Mouse (Mus musculus): ENCODE results near the gene Olfr893. TPM values are rescaled to one million over a fixed set of nuclear protein-coding genes. Genes with fewer than 3 reads are reported as not detected.
"Not testable (repeated sequence)": the region's sequence is repeated elsewhere in the genome, so short reads cannot be mapped to it uniquely, and the experiment has no call there.

The Olfr893 gene
- total RNA-seq (2012; rRNA removed) = not detected in 2 replicates

DNA sequence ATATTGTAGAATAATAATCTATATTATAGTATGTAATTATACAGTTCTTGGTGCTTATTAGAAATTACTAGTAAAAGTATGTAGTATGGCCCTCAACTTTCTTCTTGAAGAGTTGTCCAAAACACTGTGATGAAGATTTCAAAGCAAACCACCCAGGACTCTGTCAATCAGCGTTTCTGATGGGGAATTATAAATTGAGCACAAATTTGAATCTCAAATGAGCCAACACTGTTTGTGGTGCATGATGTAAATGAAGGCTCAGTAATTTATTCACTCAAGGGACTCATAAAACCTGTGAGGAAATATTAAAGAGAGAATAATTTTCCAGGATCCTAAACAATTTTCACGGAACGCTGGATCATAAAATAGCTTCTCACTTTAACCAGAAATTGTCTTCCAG, at the start of gene Olfr893:
TSS of gene Olfr893 (plus strand) at position 301 of the 400 bp plus-strand sequence.
- no peak for TF ChIP-seq ZNF384 (IDR thresholded peaks at IDR 0.05; ENCODE audit: low read depth, low read length)
- no peak for TF ChIP-seq HCFC1 (IDR thresholded peaks at IDR 0.05; ENCODE audit: borderline replicate concordance, insufficient read depth, low read length)
- no peak for TF ChIP-seq CHD2 (IDR thresholded peaks at IDR 0.05; ENCODE audit: low read depth, low read length)
- TF ChIP-seq MAFK (IDR thresholded peaks at IDR 0.05; ENCODE audit: insufficient read depth, low read depth, low read length) = no peak
- no peak for TF ChIP-seq ZC3H11A (IDR thresholded peaks at IDR 0.05; ENCODE audit: borderline replicate concordance, low read depth, low read length)

DNA sequence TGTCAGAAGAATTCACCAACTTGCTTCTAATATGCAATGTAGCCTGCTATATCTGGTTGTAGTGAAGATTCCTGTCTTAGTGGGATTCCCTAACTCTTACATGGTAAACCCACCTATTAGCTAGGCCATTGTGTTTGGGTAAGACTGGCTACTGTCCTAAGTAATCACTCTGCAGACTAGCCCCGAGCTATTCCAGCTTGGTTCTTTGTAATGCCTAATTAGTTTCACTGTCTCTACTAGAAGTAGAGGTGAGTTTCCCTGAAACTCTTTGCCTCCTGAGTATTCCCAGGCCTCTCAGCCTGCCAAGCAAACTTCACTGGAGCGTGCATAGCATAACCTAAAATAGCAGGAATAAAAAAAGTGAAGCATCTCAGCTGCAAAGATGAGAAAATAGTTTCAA, 39.8 kb upstream of the Olfr893 start:
- in situ Hi-C loops (cut with MboI; ENCODE audit: low sequenced_read_pairs in 2 of 2, unreplicated experiment in 2 of 2); H3K4me1 ChIP-seq (ENCODE audit: control insufficient read depth in 2 of 2, insufficient read depth in 2 of 2, low read length in 2 of 2, poor library complexity in 1 of 2); H3K27ac ChIP-seq (ENCODE audit: insufficient read depth, low read depth, low read length, poor library complexity, severe bottlenecking); H3K9ac ChIP-seq (ENCODE audit: insufficient read depth, low read depth, low read length, poor library complexity, severe bottlenecking); H3K36me3 ChIP-seq (ENCODE audit: control insufficient read depth, insufficient read depth, low read length, poor library complexity, severe bottlenecking); H3K4me3 ChIP-seq (ENCODE audit: insufficient read depth in 1 of 2, low read depth in 1 of 2, low read length in 2 of 2, poor library complexity in 1 of 2, severe bottlenecking in 1 of 2); H3K9me3 ChIP-seq (ENCODE audit: control insufficient read depth, insufficient read depth, low read depth, low read length): not testable (repeated sequence)
- peak; percentile 17 for DNase-seq (ENCODE audit: low read depth, low spot score)

More for the DNA sequence above, at the start of gene Olfr893:
- in situ Hi-C loops (cut with MboI; ENCODE audit: low sequenced_read_pairs in 2 of 2, unreplicated experiment in 2 of 2) = no loop called here
- Histone ChIP-seq H3K9ac (ENCODE audit: insufficient read depth, low read depth, low read length, poor library complexity, severe bottlenecking) (no peak within 1 kb of the TSS), H3K9me3 (ENCODE audit: control insufficient read depth, insufficient read depth, low read depth, low read length) (no peaks in the 10 kb centered on the region), H3K4me1 (ENCODE audit: control insufficient read depth in 2 of 2, insufficient read depth in 2 of 2, low read length in 2 of 2, poor library complexity in 1 of 2) (no peaks in the 10 kb centered on the region), H3K4me3 (ENCODE audit: insufficient read depth in 1 of 2, low read depth in 1 of 2, low read length in 2 of 2, poor library complexity in 1 of 2, severe bottlenecking in 1 of 2) (no peak within 1 kb of the TSS), H3K36me3 (ENCODE audit: control insufficient read depth, insufficient read depth, low read length, poor library complexity, severe bottlenecking) (no peaks in the 10 kb centered on the region), H3K27ac (ENCODE audit: insufficient read depth, low read depth, low read length, poor library complexity, severe bottlenecking) (no peak within 1 kb of the TSS)
- no peak for DNase-seq (ENCODE audit: low read depth, low spot score)

DNA sequence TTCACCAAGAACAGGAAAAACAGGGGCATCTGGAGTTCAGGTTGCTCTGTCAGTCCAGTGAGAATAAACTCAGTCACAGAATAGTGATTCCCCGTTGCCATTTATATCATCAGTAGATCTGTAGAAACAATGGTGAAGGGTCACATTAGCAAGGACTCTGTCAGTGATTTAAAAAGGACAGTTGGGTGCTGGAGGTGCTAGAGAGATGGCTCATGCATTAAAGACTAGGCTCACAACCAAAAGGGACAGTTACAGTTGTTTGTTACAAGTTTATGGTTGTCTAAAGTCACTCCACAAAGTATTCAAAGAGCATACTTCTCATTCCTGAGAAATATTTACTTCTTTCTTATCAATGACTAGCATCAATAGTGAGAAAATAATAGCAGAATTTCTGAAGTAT, 27.4 kb upstream of the Olfr893 start, which contains the start of gene Olfr891:
TSS of gene Olfr891 (minus strand) at position 101 of the 400 bp plus-strand sequence.
- no peaks in the 10 kb centered on the region for H3K36me3 ChIP-seq (ENCODE audit: control insufficient read depth, insufficient read depth, low read length, poor library complexity, severe bottlenecking)
- H3K4me3 ChIP-seq (ENCODE audit: insufficient read depth in 1 of 2, low read depth in 1 of 2, low read length in 2 of 2, poor library complexity in 1 of 2, severe bottlenecking in 1 of 2) = no peak within 1 kb of the TSS
- DNase-seq (ENCODE audit: low read depth, low spot score) = no peak
- no peak within 1 kb of the TSS for H3K9ac ChIP-seq (ENCODE audit: insufficient read depth, low read depth, low read length, poor library complexity, severe bottlenecking)
- H3K4me1 ChIP-seq (ENCODE audit: control insufficient read depth in 2 of 2, insufficient read depth in 2 of 2, low read length in 2 of 2, poor library complexity in 1 of 2) = no peaks in the 10 kb centered on the region
- no peaks in the 10 kb centered on the region for H3K9me3 ChIP-seq (ENCODE audit: control insufficient read depth, insufficient read depth, low read depth, low read length)
- in situ Hi-C loops (cut with MboI; ENCODE audit: low sequenced_read_pairs in 2 of 2, unreplicated experiment in 2 of 2) = no loop called here
- no peak within 1 kb of the TSS for H3K27ac ChIP-seq (ENCODE audit: insufficient read depth, low read depth, low read length, poor library complexity, severe bottlenecking)
- no peak for TF ChIP-seq ZNF384 (IDR thresholded peaks at IDR 0.05; ENCODE audit: low read depth, low read length)
- no peak for TF ChIP-seq ZC3H11A (IDR thresholded peaks at IDR 0.05; ENCODE audit: borderline replicate concordance, low read depth, low read length)
- no peak for TF ChIP-seq CHD2 (IDR thresholded peaks at IDR 0.05; ENCODE audit: low read depth, low read length)
- no peak for TF ChIP-seq HCFC1 (IDR thresholded peaks at IDR 0.05; ENCODE audit: borderline replicate concordance, insufficient read depth, low read length)

DNA sequence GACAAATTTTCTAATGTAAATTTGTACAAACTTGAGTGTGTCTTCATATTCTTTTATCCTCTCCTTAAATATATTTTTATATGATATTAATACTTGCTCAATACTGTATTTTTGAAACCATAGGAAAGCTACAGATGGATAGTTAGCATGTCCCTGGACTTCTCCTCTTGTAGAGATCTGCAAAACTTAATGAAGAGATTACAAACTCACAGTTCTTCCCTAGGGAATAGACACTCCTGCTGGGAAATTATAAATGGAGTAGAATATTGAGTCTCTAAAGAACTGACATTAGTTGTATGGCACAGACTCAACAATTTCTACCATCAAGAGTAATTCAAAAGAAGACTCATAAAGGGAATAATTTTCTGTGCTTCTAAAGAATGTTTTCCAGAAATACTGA, 9.6 kb downstream of the Olfr893 start, which contains the start of gene Olfr894:
TSS of gene Olfr894 (plus strand) at position 301 of the 400 bp plus-strand sequence.
- DNase-seq (ENCODE audit: low read depth, low spot score) = no peak
- TF ChIP-seq HCFC1 (IDR thresholded peaks at IDR 0.05; ENCODE audit: borderline replicate concordance, insufficient read depth, low read length) = no peak
- TF ChIP-seq CHD2 (IDR thresholded peaks at IDR 0.05; ENCODE audit: low read depth, low read length) = no peak
- TF ChIP-seq MAFK (IDR thresholded peaks at IDR 0.05; ENCODE audit: insufficient read depth, low read depth, low read length) = no peak
- TF ChIP-seq ZNF384 (IDR thresholded peaks at IDR 0.05; ENCODE audit: low read depth, low read length) = no peak
- no peak for TF ChIP-seq ZC3H11A (IDR thresholded peaks at IDR 0.05; ENCODE audit: borderline replicate concordance, low read depth, low read length)
- Histone ChIP-seq H3K27ac (ENCODE audit: insufficient read depth, low read depth, low read length, poor library complexity, severe bottlenecking) (no peak within 1 kb of the TSS), H3K9me3 (ENCODE audit: control insufficient read depth, insufficient read depth, low read depth, low read length) (no peaks in the 10 kb centered on the region), H3K4me3 (ENCODE audit: insufficient read depth in 1 of 2, low read depth in 1 of 2, low read length in 2 of 2, poor library complexity in 1 of 2, severe bottlenecking in 1 of 2) (no peak within 1 kb of the TSS), H3K9ac (ENCODE audit: insufficient read depth, low read depth, low read length, poor library complexity, severe bottlenecking) (no peak within 1 kb of the TSS), H3K36me3 (ENCODE audit: control insufficient read depth, insufficient read depth, low read length, poor library complexity, severe bottlenecking) (no peaks in the 10 kb centered on the region), H3K4me1 (ENCODE audit: control insufficient read depth in 2 of 2, insufficient read depth in 2 of 2, low read length in 2 of 2, poor library complexity in 1 of 2) (no peaks in the 10 kb centered on the region)
- in situ Hi-C loops (cut with MboI; ENCODE audit: low sequenced_read_pairs in 2 of 2, unreplicated experiment in 2 of 2) = no loop called here

DNA sequence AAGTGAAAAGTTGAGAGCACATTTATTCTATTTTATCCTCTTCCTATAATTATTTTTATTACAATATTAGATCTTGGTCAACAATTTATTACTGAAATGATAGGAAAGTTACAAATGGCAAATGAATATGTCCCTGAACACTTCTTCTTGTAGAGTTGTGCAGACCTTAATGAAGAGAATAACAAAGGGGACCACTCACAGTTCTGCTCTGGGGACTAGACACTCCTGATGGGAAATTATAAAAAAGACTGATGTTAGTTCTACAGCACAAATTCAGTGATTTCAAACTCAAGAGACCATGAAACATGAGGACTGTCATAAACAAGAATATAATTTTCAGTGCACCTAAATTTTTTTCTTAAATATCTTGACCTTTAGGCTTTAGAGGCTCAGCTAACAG, 44.3 kb downstream of the Olfr893 start, which contains the start of gene Olfr143:
TSS of gene Olfr143 (plus strand) at position 301 of the 400 bp plus-strand sequence.
- no peaks in the 10 kb centered on the region for H3K4me1 ChIP-seq (ENCODE audit: control insufficient read depth in 2 of 2, insufficient read depth in 2 of 2, low read length in 2 of 2, poor library complexity in 1 of 2)
- no peak for TF ChIP-seq HCFC1 (IDR thresholded peaks at IDR 0.05; ENCODE audit: borderline replicate concordance, insufficient read depth, low read length)
- TF ChIP-seq MAFK (IDR thresholded peaks at IDR 0.05; ENCODE audit: insufficient read depth, low read depth, low read length) = no peak
- no peak for TF ChIP-seq CHD2 (IDR thresholded peaks at IDR 0.05; ENCODE audit: low read depth, low read length)
- no peak for TF ChIP-seq ZC3H11A (IDR thresholded peaks at IDR 0.05; ENCODE audit: borderline replicate concordance, low read depth, low read length)
- no peak for TF ChIP-seq ZNF384 (IDR thresholded peaks at IDR 0.05; ENCODE audit: low read depth, low read length)
- no peak within 1 kb of the TSS for H3K9ac ChIP-seq (ENCODE audit: insufficient read depth, low read depth, low read length, poor library complexity, severe bottlenecking)
- H3K36me3 ChIP-seq (ENCODE audit: control insufficient read depth, insufficient read depth, low read length, poor library complexity, severe bottlenecking) = no peaks in the 10 kb centered on the region
- no peak for DNase-seq (ENCODE audit: low read depth, low spot score)
- in situ Hi-C loops (cut with MboI; ENCODE audit: low sequenced_read_pairs in 2 of 2, unreplicated experiment in 2 of 2) = no loop called here
- no peaks in the 10 kb centered on the region for H3K9me3 ChIP-seq (ENCODE audit: control insufficient read depth, insufficient read depth, low read depth, low read length)
- no peak within 1 kb of the TSS for H3K4me3 ChIP-seq (ENCODE audit: insufficient read depth in 1 of 2, low read depth in 1 of 2, low read length in 2 of 2, poor library complexity in 1 of 2, severe bottlenecking in 1 of 2)
- no peak within 1 kb of the TSS for H3K27ac ChIP-seq (ENCODE audit: insufficient read depth, low read depth, low read length, poor library complexity, severe bottlenecking)

Other genes starting within 250 kb of the Olfr893 start
- 1.0 TPM in 2 replicates for gene Olfr881, start 216.5 kb upstream of the Olfr893 start, total RNA-seq (2012; rRNA removed)
- not detected in 2 replicates for gene Olfr883, start 182.6 kb upstream of the Olfr893 start, total RNA-seq (2012; rRNA removed)
- 0.05 TPM in 1 of 2 replicates, not detected in the other for gene Olfr884, start 161.8 kb upstream of the Olfr893 start, total RNA-seq (2012; rRNA removed)
- gene Olfr885, start 147.0 kb upstream of the Olfr893 start, total RNA-seq (2012; rRNA removed) = not detected in 2 replicates
- gene Olfr887, start 124.3 kb upstream of the Olfr893 start, total RNA-seq (2012; rRNA removed) = not detected in 2 replicates
- not detected in 2 replicates for gene Olfr888, start 100.2 kb upstream of the Olfr893 start, total RNA-seq (2012; rRNA removed)
- gene Olfr889, start 93.2 kb upstream of the Olfr893 start, total RNA-seq (2012; rRNA removed) = 0.27 and 0.48 TPM in 2 replicates
- gene Olfr890, start 65.8 kb upstream of the Olfr893 start, total RNA-seq (2012; rRNA removed) = not detected in 2 replicates
- not detected in 2 replicates for gene Olfr891, start 27.5 kb upstream of the Olfr893 start, total RNA-seq (2012; rRNA removed)
- not detected in 2 replicates for gene Olfr894, start 9.7 kb downstream of the Olfr893 start, total RNA-seq (2012; rRNA removed)
- gene Olfr143, start 44.4 kb downstream of the Olfr893 start, total RNA-seq (2012; rRNA removed) = not detected in 2 replicates
- not detected in 2 replicates for gene Olfr895, start 59.5 kb downstream of the Olfr893 start, total RNA-seq (2012; rRNA removed)
- gene Olfr896-ps1, start 82.7 kb downstream of the Olfr893 start, total RNA-seq (2012; rRNA removed) = not detected in 2 replicates
- gene Olfr25, start 120.7 kb downstream of the Olfr893 start, total RNA-seq (2012; rRNA removed) = not detected in 2 replicates
- not detected in 2 replicates for gene Olfr898, start 140.0 kb downstream of the Olfr893 start, total RNA-seq (2012; rRNA removed)
- gene Olfr250, start 158.5 kb downstream of the Olfr893 start, total RNA-seq (2012; rRNA removed) = not detected in 2 replicates
- gene Olfr251, start 168.7 kb downstream of the Olfr893 start, total RNA-seq (2012; rRNA removed) = not detected in 2 replicates
- gene Olfr147, start 193.3 kb downstream of the Olfr893 start, total RNA-seq (2012; rRNA removed) = 0.49 and 0.53 TPM in 2 replicates
- 0.26 and 0.58 TPM in 2 replicates for gene Olfr901, start 221.1 kb downstream of the Olfr893 start, total RNA-seq (2012; rRNA removed)
- not detected in 2 replicates for gene Olfr902, start 239.3 kb downstream of the Olfr893 start, total RNA-seq (2012; rRNA removed)

Measured in ES-E14 (cell line).